Mouse (Mus musculus) right cerebral cortex, postnatal 10 days (tissue): ENCODE results near the gene Cbfa2t3.

ENCODE experiments used
- DNase-seq, 2 experiments: peaks; one replicate each; pipeline ENCODE4 v3.0.0; 2021; ENCODE audit warnings: low spot score in 2 of 2

Gene Cbfa2t3

GRCm38 (mm10) chr8:122611295-122612133, 87.4 kb downstream of the Cbfa2t3 start, which contains the start of the genes Galns and Trappc2l:
TSS of gene Galns (minus strand) at chr8:122611463.
TSS of gene Trappc2l (plus strand) at chr8:122611640.
- DNase-seq, result peak; percentile 97

DNA sequence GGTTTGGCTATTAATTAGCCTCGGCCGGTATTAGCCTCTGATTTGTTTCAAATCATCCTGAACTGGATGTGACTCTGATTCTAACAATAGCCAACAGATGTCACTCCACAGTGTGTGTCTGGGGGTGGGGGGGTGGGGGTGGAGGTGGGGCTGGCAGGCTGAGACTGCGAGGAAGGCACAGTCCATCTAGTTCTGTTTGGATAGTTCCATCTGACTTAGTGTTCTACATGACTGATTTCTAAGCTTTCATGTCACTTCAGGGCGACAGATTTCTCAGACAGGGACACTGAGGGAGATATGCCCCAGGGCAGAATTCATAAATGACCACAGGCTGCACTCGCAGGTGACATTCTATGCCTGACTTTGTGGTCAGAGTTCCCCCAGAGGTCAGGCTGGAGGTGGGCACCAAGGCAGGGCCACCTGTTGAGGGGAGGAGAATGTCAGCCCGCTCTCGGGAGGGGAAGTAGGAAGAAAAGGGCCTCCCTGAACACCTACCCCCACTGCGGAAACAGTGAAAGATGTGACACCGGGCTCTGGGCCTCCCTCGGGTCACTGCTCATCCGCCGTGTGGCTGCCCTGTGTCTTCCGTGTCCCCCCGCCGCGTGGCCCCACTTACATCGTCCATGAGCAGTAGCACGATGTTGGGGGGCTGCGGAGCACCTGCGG, 88.2 kb downstream of the Cbfa2t3 start:
- no peak for DNase-seq

DNA sequence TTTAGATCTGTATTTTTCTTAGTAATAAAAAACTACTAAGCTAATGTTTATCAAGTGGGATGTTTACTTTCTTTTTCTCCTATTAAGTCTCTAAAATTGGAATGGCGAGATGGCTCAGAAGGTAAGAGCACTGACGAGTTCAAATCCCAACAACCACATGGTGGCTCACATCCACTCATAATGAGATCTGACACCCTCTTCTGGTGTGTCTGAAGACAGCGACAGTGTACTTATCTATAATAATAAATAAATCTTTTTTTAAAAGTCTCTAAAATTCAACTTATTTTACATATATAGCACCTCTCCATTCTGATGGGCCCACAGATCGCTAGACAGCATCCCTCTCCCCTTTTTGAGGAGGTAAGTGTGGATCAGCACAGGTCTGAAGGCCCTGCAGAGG, 88.7 kb downstream of the Cbfa2t3 start:
- no peak for DNase-seq

DNA sequence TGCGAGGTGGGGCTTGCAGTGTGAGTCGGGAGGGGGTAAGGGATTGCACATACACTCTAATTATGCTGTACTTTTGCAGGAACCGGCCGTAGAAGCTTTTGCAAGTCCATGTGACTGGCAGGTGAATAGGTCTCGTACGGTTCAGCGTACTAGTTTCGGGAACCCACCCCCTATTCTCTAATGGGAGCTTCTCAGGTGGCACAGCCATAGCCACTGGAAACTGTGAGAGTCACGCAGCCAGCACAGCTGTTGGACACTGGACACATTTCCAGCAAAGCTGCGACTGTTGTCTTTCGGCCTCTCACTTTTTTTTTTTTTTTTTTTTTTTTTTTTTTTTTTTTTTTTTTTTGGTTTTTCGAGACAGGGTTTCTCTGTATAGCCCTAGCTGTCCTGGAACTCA, 92.1 kb downstream of the Cbfa2t3 start:
- DNase-seq, result no peak

GRCm38 (mm10) chr8:122605367-122605766, 93.5 kb downstream of the Cbfa2t3 start:
- DNase-seq, result peak in 1 of 2 experiments; percentile 47

DNA sequence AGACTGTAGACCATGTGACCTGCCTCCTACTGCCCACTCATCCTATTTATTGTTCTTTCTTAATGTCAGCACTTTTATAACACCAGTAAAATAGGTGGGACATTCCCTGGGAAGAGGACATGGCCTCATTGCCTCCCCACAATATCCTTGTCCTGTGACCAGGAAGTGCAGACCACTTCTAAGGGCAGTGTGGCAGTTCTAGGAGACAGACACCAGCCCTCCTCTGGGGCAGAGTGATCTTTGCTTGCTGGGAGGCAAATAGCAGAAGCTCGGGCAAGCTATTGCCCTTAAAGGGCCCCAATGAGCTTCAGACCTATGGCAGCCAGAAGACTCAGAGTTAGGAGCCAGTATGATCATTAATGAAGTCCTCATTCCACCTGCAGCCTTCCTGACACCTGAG, 94.3 kb downstream of the Cbfa2t3 start:
- no peak for DNase-seq

DNA sequence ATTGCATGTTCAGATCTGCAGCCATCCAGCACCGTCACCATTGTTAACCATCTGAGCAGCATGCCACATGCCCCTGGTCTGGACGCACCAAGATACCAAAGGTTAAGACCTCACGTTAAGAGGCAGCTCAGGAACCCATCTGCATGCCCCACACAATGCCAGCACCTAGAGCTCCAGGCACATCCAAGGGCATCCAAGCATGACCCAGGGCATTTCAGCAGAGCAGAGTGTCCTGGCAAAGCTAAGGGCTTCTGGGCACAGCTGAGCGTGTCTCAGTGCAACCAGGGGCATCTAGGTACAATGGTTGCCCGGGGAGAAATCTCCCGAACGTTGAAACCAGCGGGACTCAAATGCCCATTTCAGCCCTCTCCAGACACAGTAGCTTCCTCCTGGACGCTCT, 98.2 kb downstream of the Cbfa2t3 start:
- DNase-seq, result no peak

DNA sequence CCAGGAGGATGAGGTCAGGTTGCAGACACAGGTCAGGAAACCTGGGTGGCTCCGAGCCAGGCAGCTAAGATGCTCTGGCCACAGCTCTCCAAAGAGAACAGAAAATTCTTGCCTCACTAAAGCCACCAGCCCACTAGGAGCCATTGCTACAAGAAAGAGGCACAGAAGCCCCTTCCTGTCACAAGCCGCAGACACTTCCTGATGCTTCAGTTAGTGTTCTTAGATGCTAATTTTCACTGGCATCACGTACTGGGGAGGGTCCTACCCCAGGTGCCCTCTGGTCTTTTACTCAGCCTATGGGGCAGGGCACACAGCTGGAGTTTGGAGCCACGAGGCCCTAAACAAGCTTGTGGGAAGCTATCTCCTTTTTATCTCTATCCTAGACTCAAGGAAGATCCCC, 102.9 kb downstream of the Cbfa2t3 start:
- DNase-seq, result no peak

DNA sequence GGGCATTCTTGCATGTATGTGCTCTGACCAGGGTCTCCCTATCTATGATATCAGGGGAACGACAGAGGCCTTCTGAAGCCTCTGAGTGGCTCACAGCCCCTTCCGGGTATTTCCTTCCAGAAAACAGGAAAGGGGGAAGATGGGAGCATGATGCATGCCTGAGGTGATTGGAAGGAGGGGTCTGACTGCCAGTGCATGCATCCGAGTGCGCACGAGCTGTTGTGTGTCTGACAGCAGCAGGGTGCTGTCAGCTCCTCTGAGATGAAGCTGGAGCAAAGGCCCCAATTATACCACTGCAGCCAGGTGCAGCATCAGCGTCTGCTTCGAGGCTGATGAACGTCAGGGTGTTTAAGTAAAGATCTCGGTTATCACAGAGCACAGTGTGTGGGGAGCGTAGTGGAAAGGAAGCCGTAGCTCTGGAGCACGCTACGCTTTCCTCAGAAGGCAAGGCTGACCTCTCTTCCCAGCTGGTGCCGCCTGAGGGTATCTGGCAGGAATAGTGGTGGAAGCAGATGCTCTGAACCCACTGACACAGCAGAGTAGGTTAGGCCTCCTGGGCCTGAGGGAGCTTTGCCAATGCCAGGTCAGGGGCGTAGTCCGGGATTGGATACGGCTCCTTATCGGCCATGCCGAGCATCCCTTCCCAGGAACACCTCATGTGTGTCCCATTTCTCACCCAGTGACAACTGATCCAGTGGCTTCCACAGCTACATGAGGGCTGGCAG, 105.0 kb downstream of the Cbfa2t3 start:
- no peak for DNase-seq

DNA sequence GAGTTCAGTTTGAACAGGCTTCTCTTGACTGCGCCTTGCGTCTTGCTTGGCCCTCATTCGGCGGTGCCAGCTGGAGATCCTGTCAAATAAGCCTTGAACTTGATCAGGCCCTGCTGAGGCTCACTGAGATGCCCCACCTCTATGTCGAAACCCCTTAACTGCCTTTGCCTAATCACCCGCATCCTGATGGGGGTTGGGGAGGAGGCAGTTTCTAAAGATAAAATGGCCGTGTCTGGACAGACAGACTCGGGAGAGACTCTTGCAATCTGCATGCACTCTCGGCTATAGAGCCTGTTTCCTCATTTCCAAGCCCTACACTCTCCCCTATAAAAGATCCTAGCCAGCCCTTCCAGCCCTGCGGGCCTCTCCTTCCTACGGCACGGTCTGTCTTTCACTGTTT, 105.7 kb downstream of the Cbfa2t3 start:
- no peak for DNase-seq

DNA sequence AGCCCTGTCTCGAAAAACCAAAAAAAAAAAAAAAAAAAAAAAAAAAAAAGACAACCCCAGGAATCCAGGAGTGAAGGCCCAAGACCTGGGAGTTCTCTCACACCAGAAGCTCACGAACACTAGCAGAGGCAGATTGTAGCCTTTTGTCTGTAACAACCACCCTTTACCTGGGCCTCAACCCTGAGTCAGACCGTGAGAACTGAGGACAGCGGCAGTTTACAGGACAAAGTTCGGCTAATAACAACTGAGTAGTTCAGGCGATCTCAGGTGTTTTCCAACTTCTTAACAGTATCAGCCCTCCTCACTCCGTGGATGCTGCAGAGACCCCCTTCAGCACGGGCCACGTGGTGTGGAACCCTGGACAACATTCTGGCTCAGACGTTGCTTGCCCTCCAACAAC, 112.2 kb downstream of the Cbfa2t3 start:
- DNase-seq, result no peak

DNA sequence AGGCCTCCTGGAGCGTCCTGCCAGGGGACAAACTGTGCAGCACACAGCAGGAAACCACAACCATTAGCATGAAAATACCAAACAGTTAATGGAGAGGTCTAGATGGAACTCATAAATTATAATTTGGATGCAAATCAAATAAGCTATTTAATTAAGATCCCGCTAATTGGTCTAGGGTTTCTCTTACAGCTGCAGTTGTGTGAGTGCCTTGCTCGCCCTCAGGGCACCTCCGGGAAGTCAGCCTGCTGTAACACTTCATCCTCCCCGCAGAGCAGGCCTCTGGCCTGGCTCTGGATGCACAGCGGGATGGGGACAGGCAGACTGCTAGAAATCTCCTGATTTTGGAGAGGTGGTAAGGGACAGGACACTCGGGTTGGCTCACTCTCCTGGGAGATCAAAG, 112.7 kb downstream of the Cbfa2t3 start:
- DNase-seq, result no peak

GRCm38 (mm10) chr8:122585411-122585891, 113.5 kb downstream of the Cbfa2t3 start:
- no peak for DNase-seq

GRCm38 (mm10) chr8:122584981-122585380, 113.9 kb downstream of the Cbfa2t3 start:
- DNase-seq, result no peak

- DNase-seq, result no peak
Observed at GRCm38 (mm10) chr8:122580926-122581325, 118.0 kb downstream of the Cbfa2t3 start.

DNA sequence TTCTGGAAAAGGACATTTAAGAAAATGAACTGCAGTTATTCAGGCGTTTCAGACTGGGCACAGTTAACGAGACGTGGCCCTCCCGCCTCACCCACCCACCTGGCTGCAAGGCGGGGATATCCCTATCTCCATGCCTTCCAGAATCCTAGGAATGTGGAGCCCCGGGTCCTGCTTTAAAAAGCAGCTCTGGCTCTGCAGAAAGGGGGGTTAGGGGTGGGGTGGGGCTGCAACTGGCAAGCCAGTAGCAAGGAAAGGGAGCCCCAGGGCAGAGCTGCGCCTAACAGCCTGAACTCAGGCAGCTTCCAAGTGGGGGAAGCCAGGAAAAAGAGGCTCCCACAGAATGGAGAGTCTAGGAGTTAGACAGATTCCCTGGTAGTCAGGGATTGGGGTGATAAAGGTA, 119.7 kb downstream of the Cbfa2t3 start:
- no peak for DNase-seq

DNA sequence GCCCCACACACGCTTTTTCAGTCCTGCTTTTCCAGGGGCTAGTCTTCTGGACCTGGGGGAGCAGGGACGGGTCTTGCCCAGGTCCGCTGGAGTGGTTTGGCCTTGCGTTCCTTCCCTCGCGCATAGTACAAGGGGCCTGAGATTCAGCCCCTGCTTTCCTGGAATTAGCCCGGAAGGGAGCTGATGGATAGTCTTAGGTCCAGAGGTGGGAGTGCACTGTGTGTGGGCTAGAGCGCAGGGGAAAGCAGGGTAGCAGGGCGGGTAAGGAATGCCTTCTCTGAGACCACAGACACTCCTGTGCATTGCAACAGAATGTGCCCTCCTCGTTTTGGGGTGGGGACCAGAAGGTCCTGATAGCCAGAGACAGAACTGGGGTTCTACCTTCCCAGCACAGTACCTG, 121.8 kb downstream of the Cbfa2t3 start:
- no peak for DNase-seq

DNA sequence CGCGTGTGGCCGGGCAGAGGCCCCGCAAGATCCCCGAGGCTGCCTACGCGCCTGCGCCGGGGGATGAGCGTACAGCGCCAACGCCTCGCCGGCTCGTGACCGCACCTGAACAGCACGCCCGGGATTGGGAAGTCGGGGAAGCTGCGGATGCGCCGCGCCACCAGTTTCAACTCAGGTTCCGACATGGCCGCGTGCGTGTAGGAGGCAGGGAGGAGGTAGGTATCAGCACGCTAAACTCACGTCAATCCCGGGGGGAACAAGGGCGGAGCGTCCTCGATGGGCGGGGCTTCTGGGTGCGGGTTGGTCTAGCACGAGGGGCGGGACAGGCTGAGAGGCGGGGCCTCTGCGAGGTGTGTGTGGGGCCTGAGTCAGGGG, 122.3 kb downstream of the Cbfa2t3 start, which contains the start of gene Aprt:
Gene Aprt (minus strand): TSS at position 262 of the 375 bp plus-strand sequence.
- DNase-seq, result peak; percentile 95 to 96

GRCm38 (mm10) chr8:122575735-122576647, 122.9 kb downstream of the Cbfa2t3 start:
- DNase-seq, result no peak

- no peak for DNase-seq
Observed at GRCm38 (mm10) chr8:122575286-122575685, 123.6 kb downstream of the Cbfa2t3 start.
